Mouse (Mus musculus) kidney, postnatal 36 days (tissue): ENCODE measurements at regions not wholly inside any gene's neighbourhood (a gene's known extent, or its start where the extent isn't known, plus 50 kb on each side); places are given as distances from the start of the nearest gene placed in this dataset.

ENCODE experiments used
- DNase-seq, 2 experiments: peaks; one replicate each; pipeline ENCODE4 v3.0.0; 2021 to 2022; ENCODE audit warnings: mixed read lengths in 2 of 2

DNA sequence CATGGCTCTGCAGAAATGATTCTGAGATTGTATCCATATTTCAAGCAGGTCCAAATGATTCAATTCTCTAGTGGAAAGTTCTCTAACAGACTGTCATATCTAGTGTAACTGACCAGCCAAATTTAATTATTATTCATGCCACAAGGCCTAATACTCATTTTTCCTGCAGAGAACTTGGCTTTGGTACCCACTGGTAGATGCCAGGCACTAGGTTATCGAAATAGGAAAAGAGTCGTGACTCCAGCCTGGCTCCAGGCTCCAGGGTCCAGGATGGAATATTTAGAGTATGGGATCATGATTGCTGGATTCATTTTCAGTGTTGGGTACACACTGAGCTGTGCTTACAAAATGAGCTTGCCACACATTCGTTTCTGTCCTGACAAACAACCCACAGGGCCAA, 452.4 kb upstream of the Got2 start:
- no peak for DNase-seq

DNA sequence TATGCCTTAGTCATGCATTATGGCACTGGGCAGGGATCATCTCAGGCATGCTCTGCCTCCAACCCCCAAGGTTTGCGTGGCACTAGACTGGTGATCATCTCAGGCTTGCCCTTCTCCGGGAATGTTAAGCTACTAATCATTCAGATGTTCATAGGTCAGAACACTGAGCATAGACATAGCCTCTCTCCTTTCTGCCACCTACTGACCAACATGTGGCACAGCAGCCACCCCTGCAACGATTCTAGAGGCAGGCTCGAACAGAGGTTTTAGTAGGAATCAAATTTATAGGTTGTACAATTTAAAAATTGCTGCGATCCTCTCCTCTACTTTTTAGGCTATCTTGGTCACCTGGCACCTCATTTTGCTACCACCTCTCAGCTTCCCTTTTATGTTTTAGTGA, 430.0 kb upstream of the Got2 start:
- peak in 1 of 2 experiments; percentile 38 for DNase-seq

DNA sequence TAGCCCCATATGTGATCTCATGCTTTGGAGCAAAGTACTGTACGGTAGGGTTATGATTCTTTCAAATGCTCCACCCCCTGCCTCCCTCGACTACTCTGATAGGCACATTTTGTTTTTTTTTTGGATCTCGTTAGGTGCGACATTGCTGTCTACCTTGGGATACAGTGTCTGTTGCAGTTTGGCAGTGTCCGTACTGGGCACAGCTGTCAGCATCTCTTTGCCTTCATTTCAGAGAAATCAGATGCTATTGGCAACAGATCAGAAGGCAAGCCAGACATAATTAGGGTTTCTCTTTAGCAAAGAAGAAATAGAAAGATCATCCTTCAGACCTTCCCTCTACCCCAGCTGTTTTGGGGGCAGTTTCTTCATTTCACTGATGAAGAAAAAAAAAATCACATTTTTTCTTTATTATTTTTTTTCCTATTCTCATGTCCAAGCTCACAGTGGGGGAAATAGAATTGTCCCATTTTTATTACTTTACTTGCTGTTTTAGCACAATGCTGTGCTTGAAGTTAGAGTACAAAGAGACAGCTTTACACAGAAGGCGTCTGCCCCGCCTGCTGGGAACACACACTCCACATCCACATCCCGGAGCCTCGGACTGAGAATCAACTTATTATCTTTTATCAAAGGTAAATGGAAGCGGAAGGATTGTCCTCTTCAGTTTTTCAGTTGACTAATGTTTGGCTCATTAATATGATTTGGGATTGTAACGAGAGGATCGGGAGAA, 420.8 kb upstream of the Got2 start:
- no peak for DNase-seq

DNA sequence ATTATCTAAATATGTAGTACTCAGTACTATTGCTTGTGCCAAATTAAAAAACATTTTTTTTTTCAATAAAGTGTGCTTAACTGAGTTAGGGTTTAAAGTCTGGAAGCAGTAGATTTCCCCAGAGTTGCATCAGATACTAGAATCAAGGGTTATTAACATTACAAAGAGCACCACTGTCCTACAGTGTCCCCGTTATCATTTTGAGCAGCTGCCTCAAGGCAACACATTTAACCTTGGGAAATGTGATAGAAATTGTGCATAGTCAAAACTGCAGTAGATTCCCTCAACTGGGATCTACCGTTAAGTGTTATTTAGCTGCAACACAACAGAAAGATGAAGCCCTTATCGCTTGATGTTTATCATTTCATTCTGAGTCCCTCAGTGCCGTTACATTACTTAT, 408.3 kb upstream of the Got2 start:
- no peak for DNase-seq

DNA sequence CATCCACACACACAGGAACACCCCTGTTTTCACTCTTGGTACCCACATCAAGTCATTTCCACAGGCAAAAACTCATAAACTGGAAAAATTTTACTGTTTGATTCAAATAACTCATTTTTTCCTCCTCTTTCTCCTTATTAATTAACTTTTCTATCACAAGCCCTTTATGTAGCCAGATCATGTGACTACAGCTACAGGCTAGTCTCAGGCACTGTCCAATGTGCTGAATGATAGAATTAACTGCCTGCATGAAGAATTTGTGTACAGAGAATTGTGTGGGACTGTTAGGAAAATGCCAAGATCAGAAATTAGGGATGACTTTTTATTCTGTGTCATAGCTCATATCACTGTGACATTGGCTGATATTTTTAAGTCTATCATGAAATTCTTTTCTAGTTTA, 402.4 kb upstream of the Got2 start:
- DNase-seq = no peak

DNA sequence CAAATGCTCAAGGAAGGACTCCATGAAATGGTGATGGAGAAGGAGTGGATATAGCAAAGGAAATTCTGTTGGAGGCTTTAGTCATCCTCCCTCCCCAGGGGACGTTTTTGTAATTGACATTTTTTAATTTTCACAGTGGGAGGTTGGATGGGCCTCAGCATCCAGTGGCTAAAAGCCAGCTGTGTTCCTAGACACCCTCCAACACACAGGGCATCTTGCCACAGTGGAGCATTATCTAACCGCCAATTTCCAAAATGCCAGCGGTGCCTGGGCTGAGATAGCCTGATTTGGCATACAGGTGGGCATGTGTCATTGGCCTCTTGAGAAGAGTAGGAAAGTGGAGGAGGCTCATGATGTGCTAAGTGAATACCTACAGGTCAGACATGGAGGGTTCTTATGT, 401.2 kb upstream of the Got2 start:
- DNase-seq = no peak

DNA sequence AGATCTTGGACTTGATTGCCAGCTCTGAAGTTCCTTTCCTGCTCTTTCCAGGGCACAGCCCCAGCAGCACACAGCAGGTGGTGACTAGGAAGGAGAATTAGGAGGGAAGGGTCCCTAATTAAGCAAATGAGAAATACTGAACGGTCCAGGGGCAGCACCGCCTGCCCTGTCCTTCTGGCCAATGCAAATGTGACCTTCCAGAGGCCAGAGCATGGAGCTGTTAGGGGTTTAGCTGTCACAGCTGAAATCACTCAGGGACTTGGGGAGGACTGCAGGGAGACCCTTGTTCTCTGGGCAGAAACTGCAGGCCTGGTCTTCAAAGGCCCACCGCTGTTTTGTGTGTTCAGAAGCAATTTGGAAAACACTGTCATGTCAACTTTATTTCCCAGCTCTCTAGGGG, 400.2 kb upstream of the Got2 start:
- DNase-seq = no peak

DNA sequence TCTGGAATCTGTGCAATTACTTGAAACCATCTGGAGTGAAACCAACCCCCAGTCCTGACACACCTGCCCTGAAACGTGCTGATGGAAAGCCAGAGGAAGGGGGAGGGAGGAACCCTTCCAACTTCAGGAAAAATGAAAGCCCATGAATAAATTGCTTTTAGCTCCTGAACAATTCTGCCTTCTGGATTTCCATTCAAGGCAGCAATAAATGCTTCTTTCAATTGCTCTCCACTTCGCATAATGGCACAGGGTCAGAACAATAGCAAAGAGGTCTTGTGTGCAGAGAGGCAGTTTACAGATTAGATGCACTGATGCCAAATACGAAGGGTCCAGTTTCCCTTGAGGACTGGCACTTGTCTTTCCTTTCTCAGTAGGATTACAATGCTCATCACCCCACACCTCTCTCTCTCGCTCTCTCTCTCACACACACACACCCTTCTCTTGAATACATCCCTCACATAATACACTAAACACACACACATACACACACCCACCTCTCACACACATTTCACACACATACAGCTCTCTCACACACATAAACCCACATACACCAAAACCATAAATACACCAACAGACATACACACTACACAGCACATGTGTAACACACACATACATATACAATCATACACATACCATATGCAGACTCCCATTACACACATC, 389.3 kb upstream of the Got2 start:
- DNase-seq = no peak

DNA sequence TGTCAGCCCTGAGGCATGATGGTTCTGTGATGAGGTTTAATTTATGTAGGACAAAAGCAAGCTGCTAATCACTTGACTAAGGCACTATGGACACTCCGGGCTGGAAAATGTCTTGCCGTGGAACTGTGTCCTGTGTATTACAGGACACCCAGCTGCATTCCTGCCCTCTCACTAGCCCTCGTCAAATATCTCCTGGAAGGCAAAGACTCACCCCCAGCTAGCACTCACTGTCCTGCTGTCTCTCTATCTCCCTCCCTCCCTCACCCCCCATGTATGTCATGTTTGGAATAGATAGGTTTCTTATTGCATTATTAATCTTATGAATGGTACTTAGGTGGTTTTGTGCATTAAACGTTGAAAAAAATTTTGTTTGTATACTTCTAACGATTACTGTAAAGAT, 388.7 kb upstream of the Got2 start:
- DNase-seq = no peak

DNA sequence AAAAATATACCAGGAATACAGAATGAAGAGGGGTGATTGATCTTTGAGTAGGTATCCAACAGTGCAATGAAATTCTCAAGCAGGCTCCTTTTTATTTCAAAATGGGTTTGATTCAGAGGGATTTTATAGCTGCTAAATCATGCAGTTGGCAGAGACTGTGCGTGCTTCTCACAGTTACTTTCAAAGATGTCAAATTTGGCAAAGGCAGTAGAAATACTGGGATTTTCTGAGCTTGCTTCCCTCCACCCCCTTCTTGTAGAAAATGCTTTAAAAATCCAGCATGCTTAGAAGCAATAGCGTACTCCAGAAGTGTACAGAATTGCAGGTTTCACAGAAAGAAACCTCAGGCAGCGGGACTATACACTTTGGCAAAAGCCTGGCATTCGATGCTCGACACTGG, 367.9 kb upstream of the Got2 start:
- DNase-seq = no peak

DNA sequence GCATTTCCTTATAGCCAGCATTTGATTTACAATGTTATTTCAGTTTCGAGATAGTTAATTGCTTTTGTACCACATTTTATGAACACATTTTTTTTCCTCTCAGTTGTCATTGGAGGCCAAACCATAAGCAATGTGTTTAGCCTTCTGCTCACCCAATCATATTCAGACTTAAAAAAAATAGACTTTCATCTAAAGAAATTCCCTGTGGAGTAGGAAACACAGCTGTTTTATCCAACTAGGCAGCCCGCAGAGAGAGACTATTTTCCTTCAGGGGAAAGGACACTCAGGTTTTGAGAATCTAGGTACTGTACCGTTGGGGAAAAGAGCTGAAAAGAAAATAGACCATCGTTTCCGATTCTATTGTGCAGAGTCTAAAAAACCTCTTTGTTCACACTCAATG, 367.5 kb upstream of the Got2 start:
- DNase-seq = no peak

DNA sequence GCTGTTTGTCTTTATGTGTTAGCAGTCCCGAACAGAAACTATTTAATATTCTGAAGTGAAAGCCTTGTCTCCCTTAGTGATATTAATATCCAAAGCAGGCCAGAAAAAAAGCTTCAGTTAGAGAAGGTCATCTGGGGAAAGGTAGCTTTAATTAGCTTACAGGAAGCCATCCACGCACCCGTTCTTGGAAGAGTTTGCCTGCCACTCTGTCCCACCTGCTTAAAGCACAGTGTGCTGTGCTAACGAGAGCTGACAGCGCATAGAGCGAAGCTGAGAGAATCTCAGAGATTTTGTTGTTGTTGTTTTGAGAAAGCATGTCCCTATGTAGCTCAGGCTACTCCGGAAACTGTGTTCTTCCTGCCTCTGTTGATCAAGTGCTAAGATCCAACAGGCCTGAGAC, 357.7 kb upstream of the Got2 start:
- no peak for DNase-seq

DNA sequence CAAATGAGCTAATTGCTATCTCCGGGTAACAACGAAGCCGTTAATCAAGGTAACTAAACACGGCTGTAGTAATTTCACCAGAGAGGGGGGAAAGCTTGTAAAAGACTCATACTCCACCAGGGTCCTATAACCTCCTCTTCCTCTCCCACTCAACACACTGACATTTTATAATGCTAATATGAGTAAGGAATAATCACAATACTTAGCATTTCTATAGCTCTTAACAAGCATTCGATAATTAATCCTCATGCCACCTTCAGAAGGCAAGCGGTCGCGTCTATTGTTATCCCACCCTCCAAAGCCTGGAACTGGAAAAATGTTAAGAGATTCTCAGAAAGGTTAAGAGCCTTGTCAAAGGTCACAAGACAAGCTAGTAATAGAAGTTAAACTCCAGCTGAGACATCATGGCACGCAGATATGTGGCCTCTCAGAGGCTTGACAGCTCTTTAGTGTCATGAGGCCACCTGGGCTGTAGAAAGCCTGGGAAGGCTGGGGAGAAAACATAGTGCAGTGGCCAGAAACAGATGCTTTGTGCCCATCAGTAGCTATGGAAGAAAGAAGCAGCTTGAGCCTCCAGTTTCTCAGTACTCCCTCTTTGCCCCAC, 356.3 kb upstream of the Got2 start:
- DNase-seq = no peak

DNA sequence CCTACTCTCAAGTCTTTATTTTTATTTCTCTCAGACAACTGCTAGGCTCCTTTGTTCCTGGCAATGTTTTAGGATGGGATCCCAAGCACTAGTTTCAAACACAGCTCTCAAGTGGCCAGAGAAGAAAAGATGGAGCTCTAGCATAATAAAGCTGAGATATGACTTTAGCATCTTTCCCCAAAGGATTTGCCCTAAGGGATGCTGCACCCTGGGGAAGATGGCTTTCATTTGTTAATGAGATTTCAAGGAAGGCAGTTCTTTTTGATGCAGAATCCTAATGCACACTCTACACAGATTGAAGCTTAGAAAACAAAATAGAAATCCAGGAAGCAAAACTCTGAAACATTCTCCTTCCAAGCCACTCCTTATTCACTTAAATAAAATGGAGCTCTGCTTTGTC, 350.1 kb upstream of the Got2 start:
- DNase-seq = no peak

DNA sequence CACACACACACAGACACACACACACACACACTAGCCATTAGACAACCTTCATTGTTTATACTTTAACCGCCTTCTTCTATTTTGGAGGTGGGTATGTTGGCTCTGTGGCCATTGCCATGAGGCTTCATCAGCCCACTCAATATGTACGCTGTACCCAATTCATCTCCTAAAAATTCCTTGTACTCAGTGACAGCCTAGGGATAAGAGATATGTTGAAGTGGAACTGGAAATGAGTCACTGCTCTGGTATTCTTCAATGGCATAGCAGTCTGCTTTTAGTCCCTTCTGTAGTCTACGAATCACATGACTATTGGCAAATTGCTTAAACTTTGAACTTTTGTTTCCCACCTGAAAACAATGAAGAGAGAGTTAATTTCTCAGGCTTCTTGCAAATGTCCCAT, 349.6 kb upstream of the Got2 start:
- no peak for DNase-seq

DNA sequence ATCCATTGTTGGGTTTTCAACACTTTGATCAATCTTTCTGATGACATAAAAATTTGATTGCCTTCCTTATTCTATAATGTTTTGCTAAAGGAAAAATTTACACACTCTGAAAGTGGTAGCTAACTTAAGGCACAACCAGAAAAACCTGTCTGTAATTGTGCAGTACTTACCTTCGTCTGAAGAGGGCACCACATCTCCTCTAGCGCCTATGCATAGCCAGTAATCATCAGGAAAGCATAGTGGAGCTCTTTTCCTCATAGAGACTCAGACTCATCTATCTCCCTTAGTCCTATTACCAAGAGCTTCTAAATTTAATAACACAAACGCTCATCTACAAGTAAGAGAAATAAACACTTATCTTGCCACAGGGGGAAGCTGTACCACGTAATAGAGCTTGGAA, 342.1 kb upstream of the Got2 start:
- peak; percentile 7 to 41 for DNase-seq
